Mouse (Mus musculus): ENCODE data around the gene Wdr11.
A peak's percentile ranks its signal among the peaks of the same experiment; 100 is the strongest.

Gene Wdr11

GRCm38 (mm10) chr7:129682525-129682924, 90.9 kb downstream of the Wdr11 start:
- peak; percentile 30 for DNase-seq (ENCODE audit: extremely low spot score)

- DNase-seq (ENCODE audit: extremely low spot score): no peak
These were observed 93.7 kb downstream of the Wdr11 start for GRCm38 (mm10) chr7:129685326-129685725.
